Mouse (Mus musculus) common myeloid progenitor, adult 5-6 weeks (primary cell): Measurements from ENCODE around the gene Dpp6. TPM values are rescaled to one million over a fixed set of nuclear protein-coding genes. Genes with fewer than 3 reads are reported as not detected.
A peak's percentile ranks its signal among the peaks of the same experiment; 100 is the strongest.

Experiments
- ATAC-seq: replicated peaks from 2 replicates; pipeline ENCODE4 v1.8.0; 2016; ENCODE audit warnings: low read depth, mild to moderate bottlenecking, moderate TSS enrichment, inconsistent platforms; ENCODE audit not compliant: poor library complexity, severe bottlenecking
- total RNA-seq: library from RNA; stranded (forward); fragments of 200-1000, 187-1606 nt; gene quantifications from 2 replicates; pipeline ENCODE4 v1.2.3, GENCODE M21; 2017

Dpp6 gene
- total RNA-seq, 1 experiment from 2014 or later, result not detected

DNA sequence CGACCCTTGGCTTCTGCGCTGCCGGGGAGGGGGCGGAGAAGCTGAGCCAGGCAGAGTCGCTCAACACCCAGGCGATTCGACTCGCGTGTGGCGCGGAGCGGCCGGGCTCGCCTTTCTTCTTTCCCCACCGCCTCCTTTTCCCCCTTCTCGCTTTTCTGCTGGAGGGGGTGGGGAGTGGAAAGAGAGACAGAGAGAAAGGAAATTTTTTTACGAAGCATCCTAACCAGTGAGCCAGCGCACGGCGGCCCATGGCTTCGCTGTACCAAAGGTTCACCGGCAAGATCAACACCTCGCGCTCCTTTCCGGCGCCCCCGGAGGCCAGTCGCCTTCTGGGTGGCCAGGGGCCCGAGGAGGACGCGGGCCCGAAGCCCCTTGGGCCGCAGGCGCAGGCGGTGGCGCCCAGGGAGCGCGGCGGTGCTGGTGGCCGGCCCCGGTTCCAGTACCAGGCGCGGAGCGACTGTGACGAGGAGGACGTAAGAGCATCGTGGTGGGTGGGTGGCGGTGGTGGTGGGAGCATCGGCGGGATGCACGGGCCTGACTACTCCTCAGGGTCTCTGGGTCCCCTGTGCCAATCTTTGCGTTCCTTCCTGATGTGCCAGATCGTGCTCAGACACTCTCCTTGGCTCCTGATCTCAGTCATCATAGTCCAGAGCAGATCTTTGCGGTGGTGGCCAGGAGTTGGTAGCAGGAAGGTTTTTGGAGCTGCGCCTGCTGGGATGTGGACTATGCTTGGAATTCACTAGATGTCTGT lies 232.5 kb downstream of the Dpp6 start:
- no peak for ATAC-seq

DNA sequence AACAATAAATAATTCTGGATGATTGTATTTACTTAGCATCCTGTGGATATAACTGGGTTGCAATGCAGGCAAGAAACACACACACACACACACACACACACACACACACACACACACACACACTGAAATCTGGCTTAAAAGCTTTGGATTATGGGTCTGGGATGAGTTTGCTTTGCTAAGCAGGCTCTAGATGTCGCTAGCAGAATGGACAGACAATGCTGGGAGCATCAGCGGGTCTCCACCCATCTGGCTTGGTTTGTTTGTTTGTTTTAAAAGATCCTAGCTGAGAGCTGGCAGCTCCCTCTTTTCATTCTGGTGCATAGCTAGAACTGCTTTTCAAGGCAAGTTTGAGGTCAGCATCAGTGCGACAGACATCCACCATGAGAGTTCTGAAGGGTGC lies 234.2 kb downstream of the Dpp6 start:
- ATAC-seq, result no peak

DNA sequence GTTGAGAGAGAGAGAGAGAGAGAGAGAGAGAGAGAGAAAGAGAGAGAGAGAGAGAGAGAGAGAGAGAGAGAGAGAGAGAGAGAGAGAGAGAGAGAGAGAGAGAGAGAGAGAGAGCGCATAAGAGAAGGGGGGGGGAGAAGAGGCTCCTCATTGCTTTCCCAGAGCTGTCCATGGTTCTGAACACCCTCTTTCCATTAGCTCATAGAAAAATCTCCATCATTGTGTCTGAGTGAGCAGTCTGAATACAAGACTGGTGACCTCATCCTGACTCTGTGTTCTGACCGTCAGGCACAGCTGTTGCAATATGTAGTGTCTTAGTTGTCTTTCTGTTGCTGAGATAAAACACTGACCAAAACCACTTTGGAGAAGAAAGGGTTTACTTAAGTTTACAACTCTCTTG lies 235.4 kb downstream of the Dpp6 start:
- ATAC-seq, result no peak

DNA sequence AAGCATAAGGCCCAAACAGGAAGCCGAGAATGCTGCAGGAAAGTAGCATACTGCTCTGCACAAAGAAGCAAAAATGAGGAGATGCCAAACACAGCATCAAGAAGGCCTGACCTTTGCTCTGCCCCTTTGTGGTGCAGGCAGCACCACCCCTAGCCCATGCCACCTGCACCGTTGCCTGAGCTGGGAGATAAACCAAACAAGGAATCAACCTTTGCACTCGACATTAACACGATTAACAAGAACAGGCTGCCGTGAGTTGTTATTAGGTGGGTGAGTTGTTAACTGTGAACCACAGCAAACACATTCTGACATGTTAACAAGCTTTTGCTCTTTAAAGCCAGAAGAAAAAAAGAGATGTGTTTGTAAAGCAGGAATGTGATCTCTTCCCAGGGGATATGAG lies 239.4 kb downstream of the Dpp6 start:
- no peak for ATAC-seq

DNA sequence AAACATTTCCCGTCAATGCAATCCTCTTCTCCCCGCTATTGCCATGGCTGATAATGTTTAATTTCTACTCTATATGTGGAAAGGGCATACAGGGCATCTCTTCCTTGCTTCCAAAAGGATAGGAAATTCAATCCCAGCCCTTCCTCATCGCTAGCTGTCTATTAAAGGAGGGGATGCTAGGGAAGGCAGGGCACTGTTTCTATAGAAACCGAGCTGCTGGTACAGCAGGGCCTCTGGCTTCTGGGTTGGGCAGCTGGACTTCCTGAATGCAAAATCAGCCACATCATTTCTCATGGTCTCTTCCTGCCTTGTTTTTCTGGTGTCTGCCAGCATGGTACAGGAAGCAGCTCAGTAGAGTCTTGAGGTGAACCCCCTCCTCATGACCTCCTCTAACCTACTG lies 243.1 kb downstream of the Dpp6 start:
- no peak for ATAC-seq

DNA sequence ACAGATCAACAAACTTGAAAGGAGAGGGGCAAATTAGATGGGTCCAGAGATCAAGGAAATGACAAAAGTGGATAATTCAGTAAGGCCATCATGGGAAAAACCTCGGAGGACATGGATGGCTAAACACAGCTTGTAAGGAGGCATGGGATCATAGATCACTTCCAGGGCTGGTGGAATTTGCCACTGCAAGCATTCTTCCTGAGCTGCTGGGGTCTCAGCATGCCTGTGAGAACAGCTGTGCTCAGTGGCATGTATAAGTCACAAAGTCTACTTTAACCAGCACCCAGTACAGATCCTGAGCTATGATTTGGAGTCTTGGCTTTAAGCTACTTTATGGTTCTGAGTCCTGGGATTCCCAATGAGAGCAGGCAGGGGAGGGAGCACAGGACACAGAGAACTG lies 246.9 kb downstream of the Dpp6 start:
- ATAC-seq, result no peak

DNA sequence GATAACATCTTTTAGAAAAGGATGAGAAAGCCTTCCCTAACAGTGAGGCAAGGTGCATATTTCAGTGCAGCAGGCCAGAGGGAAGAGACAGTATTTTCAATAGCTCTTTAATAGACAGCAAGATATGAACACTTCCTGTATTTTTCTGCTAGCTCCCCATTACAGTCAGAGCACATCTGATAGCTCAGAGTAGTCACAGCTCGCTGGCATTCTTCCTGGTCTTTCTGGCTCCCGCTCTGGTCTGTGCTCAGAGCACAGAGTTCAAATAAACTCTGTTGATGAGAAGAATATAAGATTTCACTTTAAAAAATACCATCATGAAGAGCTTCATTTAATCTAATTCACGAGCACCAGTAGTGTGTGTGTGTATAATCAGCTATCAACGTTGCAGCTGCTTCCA lies 249.8 kb downstream of the Dpp6 start:
- no peak for ATAC-seq

DNA sequence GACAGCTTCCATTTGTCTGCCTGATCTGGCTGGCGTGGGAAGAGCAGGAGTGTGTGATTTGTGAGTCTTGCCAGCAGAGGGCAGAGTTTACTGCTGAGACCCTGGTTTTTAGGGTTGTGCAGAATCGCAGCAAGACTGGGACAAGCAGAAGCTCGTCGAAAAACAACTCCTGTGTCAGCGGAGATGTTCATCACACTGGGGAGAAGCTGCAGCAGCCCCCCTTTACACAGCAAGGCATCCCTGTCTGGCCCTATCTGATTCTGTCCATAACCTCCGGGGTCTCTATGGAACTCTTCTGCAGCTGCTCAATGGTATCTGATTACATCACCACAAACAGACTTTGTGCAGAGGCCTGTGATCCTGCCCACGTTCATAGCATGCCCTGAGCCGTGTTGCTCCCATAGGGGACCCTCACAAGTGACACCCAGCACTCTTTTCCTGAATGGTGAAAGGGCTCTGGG lies 258.2 kb downstream of the Dpp6 start:
- peak; percentile 63; the same call in 1 of the 2 replicates for ATAC-seq

DNA sequence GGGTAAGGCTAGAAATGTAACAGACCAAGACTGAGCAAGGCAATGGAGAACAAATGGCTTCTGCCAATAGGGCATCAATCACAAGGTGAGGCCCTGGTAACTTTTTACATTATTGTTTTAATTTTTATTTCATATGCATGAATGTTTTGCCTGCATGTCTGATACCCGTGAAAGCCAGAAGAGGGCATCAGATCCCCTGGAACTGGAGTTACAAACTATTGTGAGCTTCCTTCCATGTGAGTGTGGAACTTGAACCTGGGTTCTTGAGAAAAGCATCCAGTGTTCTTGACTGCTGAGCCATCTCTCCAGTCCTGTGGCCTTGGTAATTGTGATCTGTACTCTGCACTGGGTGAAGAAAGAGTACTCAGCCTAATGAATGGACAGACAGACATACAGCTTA lies 259.0 kb downstream of the Dpp6 start:
- no peak for ATAC-seq

DNA sequence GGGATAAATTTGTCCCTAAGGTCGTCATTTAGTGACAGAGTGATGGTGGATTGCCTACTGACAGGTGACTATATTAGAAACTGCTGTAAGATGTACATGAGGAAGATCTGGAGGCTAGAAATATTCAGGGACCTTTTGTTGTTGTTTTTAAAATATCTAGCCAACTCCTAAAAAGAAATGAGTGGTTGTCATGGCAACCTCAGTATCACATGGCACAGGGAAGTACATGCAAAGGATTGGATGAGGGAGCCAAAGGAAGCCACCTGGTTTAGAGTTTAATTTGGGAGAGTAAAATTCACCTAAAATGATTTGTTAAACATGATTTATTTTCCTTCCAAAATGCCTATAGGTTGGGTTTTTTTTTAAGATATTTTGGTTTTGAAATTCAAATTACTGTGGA lies 260.8 kb downstream of the Dpp6 start:
- ATAC-seq, result no peak

DNA sequence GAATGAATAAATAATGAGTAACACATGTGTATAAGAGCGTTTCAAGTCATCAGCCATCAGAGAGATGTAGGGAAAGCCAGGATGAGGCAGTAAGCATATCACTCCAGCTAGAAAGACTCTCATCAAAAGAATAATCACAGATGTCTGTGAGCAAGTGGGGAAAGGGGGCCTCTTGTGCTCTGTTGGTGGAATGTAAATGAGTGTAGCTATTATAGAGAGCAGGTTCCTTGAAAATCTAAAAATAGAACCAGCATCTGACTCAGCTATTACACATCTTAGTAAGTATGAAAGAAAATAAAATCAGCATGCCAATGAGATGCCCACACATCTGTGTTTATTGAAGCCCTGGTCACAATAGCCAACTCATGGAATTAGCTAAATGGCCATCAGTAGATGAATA lies 264.3 kb downstream of the Dpp6 start:
- no peak for ATAC-seq

DNA sequence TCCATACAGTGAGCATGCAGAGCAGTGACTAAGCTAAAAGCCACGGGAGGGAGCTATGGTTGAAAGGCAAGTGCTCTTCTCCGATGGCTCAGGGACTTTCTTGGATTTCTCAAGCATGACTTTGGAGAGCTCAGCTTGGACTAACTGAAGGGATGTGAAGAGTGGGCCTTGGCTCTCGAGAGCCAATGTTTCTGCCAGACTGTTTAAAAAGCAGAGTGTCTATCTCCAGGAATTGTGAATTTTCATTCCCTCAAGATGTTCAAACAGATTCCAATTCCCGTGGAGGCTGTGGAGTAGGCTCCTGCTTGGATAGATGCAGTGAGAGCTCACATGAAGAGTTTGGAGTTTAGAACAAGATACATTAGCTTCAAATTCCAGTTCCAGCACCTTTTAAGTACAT lies 266.8 kb downstream of the Dpp6 start:
- ATAC-seq, result no peak

DNA sequence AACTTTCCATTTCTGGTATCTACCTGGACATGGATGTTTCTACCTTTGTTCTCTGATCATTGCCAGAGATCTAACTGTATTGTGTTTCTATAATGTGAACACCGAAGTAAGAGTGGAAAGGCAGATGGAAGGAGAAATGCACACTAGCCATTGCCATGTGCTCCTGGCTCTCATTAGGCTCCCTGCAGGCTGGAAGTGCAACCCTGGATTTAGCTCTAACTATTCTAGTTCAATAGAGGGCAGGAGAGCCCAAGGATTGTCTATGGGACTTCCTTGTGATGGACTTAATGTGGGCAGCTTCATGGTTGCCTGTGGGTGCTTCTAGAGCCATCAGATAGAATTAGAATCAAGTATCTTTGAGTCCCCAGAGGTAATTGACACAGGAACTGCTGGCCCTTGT lies 291.2 kb downstream of the Dpp6 start:
- no peak for ATAC-seq

DNA sequence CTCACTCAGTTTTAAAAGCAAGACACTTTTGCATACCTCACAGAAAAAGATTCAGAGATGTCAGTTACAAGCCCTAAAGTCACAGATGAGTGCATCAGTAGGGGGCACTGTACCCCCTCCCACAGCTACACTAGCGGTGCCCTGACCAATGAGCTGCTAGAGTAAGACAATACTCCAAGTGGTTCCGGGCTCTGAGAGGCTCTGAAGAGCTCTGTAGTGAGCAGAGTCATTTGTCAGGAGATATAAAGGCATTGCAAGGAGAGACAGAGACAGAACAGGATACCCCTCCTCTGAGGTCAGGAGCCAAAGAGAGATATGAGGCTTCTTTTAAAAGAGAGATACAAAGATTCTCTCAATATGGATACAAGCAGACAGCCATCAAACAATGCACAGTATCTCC lies 305.5 kb downstream of the Dpp6 start:
- ATAC-seq, result no peak

DNA sequence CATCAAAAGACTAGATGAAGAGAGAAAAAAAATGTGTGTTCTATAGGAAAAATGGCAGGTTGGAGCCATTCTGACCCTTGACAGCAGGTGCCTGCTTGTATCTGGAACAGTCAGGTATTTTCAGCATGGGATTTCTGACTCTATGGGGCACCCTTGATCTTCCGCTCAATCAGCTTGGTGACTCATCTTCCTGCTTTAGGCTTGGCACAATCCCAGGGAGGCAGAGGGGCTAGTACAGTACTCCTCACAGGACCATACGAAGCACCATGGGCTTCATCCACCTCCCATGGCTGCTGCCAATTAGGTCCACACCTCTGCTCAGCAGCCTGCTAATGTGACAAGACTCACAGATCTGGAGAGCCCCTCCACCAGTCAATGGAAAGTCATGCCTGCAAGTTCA lies 305.9 kb downstream of the Dpp6 start:
- no peak for ATAC-seq

DNA sequence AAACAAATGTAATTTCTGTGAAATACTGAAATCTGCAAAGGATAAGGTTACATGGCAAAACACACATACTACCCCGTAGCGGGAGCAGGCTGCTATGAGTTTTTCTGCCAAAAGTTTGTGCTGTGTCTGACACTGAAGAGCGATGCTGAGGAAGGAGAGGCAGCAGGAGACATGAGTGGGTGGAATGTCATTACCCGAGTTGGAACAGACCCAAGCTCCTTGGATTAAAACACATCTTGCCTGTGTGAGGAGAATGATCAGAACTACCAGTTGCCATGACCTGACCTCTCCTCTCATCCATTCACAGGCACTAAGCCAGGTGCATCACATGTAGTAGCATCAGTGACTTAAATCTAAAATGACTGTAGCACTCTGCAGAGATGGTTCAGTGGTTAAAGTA lies 309.0 kb downstream of the Dpp6 start:
- no peak for ATAC-seq

DNA sequence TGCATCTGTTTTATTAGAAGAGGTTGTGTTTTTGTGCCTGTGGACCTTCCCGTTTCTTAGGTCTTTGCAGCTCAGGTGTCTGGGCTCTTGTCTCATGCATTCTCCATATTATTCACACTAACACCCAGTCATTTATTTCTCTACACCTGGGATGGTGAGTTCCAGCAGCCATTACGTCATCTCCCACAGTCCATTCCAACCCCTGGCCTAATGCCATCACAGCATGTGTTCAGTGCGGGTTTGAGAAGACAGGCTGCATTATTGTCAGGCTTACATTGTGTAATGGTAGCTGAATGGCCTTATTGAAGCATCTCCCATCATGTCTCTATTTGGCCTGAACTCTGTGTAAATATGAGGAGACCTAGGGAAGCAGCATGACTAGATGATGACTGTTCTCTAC lies 316.2 kb downstream of the Dpp6 start:
- no peak for ATAC-seq

DNA sequence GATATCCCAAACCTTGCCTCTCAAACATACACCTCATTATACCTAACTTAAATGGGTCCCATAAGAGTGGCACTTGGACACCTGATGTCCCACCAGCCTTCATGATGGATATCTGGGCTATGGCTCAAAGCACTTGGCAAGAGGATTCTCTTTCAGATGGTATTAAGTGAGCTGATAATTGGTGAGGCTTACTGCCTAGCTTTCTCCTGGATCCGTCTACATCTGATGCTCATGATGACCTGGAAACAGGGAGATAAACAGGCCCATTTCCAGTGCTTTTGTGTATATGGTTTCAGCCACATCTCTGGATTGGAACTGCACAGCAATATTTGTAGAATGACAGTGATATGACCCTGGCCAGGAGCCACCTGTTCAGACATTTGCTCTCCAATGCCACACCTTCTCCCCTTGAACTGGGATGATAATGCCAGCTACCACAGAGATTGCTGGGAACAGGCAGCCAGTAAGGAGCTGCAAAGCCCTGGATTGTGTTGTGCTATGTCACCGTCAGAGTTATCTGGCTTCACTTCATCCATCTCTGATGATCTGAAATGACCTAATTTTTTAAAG lies 317.5 kb downstream of the Dpp6 start:
- no peak for ATAC-seq

DNA sequence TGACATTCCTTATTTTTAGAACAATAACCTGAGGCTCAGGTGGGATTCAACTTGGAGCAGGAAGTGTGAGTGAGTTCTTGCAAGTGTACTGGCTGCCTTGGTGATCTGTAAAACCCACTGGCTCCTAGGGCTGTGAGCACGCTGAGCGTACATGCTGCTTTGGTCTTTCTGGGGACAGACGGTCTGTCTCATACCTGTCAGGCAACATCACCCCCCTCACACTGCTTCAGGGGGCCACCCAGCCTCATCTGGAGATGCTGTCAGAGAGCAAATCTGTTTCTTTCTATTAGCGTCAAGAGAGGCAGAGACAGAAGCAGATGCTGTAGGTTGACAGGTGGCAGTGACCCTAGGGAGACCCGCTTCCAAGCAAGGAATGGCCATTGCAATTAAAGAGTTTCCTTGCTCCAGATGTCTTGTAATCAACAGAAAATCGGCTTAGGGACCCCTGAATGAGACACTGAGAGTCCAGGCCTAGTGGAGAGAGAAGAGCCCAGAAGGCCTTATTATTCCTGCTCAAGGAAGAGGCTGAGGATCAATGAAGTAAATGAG lies 330.5 kb downstream of the Dpp6 start:
- no peak for ATAC-seq

DNA sequence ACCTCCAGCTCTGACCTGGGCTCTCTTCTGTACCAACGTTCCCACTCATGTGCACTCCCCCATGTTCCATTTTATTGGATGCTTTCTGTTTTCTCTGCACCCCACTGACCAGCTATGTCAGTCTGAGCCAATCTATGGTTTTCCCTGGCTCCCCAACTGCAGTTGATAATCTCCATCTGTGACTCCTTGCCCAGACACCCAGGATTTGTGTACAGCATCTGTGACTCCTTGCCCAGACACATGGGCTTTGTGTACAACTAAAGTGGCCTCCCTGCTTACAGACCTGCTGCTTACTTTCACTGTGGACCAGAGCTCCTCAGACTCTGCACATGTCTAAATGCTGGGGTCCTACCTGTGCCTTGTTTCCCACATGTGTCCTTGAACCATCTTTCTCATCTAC lies 334.0 kb downstream of the Dpp6 start:
- no peak for ATAC-seq

DNA sequence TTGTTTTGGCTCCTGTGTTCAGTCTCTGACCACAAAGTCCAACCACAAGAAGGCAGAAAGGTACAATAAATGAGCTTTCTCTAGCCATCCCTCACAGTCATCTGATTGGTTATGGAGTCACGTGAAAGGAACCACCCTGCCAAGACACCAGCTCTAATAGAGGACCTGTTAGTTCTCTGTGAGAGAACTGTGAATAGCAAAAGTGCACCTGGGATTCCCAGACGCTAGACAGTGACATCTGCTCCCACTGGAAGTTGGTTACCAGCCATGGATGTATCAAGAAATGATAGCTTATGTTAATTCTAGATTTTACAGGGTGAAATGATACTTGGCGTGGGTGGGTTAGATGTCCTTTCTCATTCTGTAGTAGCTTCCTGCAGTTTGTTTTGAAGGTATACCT lies 338.7 kb downstream of the Dpp6 start:
- ATAC-seq, result no peak

DNA sequence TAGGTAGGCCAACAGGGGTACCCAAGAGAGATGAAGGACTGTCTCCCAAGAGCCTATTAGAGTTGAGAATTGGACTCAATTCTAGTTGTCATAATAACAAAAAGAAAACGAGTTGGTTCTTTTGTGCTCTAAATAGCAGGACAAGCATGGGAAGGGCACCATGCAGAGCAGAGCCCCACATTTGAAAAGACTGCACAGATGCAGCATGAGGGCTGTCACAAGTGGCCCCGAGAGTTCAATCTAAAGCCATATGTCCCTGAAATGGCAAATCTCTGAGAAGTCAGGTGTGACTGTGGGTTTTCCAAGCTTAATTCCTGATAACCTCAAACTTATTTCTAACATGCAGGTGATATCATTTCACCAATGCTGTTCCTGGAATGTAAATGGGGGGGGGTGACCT lies 339.4 kb downstream of the Dpp6 start:
- ATAC-seq, result no peak
